Mouse (Mus musculus): ENCODE measurements around the gene Tor1aip2.

Gene Tor1aip2

DNA sequence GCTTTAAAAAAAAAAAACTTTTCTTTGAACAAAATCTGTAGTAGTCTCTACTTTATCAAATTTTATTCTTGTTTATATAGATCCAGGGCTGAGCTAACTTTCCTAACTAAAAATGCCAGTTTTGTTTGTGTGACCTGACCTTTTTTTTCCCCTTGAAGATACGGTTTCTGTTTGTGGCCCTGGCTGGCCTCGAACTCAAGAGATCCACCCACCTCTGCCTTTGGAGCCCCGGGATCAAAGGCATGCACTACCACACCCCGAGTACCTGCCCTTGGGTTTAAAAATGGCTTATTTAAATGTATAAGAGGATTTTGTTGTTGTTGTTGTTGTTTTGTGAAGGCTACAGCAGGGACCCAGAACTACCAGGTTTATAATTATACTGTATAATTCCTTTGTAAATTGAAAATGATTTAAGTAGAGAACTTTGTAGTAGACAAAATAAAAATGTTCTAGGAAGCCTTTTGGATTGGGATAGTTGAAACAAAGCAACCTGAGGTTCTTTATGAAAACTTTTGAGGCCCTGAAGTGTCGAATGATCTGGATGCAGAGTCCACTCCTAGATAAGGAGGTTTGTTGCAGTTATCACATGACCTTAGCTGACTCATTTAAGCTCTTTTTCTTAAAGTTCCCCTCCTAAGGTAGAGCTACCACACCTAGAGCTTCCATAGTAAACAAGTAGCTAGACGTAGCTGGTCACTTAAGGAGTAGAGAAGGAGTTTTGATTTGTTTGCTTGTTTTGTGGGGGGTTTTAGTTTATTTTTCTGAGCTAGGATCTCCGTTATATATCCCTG lies 6.4 kb downstream of the Tor1aip2 start:
- DNase-seq (ENCODE audit: low spot score), result no peak

DNA sequence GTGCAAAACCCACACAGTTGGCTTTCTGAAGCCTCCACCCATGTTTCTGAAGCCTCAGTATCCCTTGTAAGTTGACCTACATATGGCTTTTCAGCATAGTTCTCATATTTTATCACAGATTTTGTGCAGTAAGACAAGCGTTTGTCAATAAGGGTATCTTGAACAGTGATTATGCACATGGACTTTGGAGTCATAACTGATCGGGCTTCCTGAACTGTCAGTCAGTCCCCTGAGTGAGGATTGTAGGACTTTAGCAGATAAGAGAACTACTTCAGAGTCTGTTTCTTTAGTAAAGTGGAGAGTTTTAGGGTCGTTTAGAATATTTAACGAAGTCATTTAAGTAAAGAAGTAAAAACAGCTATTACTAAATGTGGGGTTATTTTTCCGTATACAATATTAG lies 7.3 kb downstream of the Tor1aip2 start:
- DNase-seq (ENCODE audit: low spot score), result no peak

DNA sequence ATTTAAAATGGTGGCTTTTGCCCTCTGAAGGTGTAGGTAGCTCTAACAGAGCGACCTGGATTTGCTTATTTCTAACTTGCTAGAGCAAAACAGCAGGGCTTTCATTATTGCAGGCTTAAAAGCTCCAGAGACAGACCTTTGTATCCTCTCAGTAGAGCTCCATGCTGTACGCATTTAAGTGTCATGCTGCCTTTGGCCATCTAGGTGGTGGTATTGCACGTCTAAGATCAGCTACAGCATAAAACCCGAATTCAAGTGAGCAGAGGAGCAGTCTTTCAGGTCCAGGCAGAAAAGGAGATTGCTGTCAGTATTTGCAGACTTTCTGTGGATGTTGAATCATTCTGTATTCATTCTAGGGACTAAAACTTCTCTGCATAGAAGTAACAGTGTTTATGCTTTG lies 7.8 kb downstream of the Tor1aip2 start:
- DNase-seq (ENCODE audit: low spot score), result peak; percentile 27

DNA sequence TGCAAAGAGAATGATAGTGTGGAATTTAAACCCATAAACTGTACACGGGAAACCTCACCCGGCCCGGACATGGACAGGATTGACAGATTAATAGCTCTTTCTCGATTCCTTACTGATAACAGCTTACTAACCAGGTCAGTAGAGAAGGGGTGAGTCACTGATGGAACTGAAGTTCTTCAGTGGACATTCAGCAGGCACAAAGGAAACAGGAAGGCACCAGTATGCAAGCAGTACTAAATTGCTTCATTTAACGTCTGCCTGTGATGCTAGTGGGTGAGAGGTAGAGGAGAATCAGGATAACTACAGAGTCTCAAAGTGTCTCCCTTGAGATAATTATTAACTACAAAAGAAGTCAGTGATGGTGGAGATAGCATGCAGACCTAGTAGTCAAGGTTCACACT lies 9.0 kb downstream of the Tor1aip2 start:
- DNase-seq (ENCODE audit: low spot score), result no peak

DNA sequence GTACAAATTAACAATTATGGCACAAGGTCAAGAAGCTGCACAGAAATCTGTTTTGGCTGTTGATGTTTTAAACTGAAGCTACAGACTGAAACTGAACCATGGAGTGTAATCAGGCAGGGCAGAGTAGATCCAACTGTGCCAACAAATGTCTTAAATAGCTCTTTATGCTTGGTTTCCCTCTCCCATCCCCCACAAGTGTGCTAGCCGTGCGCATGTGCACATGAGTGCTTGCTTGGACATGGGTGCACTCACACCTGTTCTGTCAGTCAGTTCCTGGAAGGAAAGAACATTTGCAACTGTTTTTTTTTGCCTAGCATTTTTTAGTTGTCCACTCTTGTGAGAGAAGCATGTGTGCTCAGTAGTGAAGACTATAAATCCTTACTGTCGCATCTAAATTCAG lies 11.5 kb downstream of the Tor1aip2 start:
- no peak for DNase-seq (ENCODE audit: low spot score)

DNA sequence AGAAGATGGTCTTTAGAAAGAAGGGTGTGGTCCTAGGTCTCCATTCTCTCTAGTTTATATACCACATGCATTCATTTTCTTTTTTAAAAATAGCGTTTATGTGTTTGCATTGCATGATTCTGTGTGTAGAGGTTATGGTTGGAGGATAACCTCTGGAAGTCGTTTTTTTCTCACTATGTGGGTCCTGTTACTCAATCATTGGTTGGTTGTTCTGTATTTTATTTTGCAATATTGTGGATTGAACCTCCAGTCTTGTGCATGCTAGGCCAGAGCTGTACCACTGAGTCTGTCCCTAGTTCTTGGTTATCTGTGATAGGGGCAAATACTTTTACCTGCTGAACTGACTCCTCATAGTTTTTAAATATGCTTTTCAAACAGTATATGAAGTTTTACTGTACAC lies 23.0 kb downstream of the Tor1aip2 start:
- DNase-seq (ENCODE audit: low spot score), result no peak

DNA sequence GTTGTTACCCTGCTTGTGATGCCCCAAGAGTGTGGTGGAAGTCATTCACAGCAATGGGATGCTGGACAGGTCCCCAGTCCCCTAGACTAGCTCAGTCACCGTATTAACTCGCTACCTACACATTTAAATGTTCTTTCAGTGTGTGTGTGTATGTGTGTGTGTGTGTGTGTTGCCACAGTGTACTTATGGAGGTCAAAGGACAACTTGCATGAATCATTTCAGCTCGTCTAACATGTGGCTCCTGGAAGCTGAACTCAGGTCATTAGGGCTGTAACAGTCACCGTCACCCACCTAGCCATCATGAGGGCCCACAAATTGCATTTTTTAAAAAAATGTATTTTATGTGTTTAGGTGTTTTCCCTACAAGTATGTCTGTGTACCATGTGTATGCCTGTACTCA lies 27.0 kb downstream of the Tor1aip2 start:
- DNase-seq (ENCODE audit: low spot score), result no peak

DNA sequence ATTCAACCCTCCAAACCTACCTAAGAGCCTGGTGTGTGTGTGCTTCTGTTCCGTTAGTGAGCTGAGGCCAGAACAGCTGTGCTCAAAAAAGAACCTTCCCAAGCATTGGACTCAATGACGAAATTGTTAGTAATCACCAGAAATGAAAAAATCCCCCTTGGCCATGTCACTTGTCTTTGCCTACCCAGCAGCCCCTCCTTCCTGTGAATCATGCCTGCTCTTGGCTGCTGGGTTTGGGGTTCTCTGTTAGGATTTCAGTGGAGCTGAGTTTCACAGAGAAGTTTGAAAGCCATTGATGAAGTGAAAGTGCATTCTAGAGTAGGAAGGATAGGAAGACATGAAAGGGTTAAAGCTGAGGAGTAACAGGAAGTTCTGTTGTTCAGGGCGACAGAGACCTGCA lies 30.9 kb downstream of the Tor1aip2 start:
- no peak for DNase-seq (ENCODE audit: low spot score)

DNA sequence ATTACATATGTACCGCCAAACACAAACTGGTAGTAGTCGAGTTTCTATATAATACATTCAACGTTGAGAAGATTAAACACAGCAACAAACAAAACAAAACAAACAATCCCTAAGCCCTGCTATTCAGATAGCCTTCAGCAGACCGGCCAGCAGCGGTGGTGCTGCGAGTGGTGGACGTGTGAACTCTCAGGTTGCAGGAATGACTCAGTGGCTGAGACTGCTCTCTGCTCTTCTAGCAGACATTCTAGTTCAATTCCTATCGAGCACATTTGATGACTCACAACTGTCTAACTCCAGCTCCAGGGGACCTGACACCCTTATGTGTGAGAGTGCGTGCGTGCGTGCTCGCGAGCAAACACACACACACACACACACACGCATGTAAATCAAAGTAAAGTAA lies 34.9 kb downstream of the Tor1aip2 start:
- DNase-seq (ENCODE audit: low spot score), result no peak

DNA sequence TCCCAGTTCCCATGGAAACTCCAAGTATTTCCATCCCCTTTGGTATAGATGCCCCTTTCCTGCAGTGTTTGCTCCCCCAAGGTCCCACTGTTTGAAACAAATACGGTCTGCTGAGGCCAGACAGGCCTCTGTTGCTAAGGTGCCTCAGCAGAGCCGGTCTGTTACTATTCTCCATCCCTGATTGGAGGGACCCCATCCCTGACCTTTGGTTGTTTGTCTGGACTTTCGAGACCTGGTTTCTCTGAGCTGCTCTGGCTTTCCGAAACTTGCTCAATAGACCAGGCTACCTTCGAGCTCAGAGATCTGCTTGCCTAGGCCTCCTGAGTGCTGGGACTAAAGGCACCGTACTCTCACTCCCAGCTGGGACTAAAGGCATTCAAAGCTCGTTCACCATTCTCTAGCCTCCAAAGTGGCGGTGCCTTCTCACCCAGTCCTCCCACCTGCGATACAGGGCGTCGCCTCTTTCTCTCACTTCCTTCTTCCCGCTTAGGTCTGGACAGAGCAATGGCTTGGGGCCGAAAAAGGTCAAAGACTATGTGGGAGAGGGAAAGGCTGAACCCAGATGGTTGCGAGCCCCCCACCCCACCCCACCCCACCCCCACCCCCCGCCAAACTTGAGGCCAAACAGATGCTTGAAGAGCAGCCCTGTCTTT lies 38.1 kb downstream of the Tor1aip2 start:
- DNase-seq (ENCODE audit: low spot score), result no peak

DNA sequence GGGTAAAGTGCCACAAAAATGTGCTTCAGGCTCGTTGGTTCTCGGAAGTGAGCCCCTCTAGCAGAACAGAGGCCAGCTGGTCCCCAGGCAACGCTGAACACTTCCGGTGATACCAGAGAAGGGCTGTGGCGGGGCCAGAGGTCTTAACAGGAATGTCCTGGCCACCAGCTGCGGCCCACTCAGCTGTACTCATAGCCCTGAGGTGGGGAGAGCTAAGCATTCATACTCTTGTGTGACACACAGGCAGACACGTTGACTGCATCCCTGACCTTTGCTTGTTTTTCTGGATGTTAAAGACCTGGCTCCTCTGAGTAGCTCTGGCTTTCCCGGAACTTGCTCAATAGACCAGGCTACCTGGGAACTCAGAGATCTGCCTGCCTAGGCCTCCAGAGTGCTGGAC lies 39.4 kb downstream of the Tor1aip2 start:
- DNase-seq (ENCODE audit: low spot score), result no peak

DNA sequence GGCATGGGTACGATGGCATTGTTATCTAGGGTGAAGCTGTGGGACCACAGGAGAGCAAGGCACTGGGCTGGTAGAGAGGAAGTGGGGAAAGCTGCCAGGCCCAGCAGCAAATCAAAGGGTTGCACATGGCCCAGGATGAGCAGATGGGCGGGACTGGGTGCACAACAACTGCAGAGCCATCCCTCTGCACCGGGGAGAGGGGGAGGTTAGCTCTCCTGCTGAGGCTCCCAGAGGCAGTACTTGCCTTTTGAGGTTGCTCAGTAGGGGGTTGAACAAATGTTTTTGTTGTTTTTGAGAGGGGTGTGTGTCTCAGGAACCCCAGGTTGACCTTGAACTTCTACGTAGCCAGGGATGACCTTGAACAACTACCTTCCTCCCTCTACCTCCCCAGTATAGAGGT lies 41.3 kb downstream of the Tor1aip2 start:
- DNase-seq (ENCODE audit: low spot score), result no peak

DNA sequence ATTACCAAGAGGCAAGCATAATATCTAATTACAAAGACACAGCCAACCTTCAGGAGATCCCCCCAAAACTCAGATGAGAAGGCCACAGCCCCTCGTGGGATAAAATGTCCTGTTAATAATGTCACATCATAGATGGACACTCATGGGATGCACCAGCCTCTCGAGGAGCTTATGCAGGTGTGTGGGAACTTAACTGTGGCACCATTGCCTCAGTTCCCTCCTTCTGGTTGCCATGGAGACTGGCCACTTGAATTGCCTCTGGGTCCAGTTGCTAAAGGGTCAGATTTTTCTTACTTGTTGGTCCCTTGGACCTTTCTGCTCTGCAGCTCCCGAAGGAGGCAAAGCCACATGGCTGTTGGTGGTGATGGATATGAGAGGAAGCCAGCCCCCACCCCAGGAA lies 42.5 kb downstream of the Tor1aip2 start:
- DNase-seq (ENCODE audit: low spot score), result no peak

DNA sequence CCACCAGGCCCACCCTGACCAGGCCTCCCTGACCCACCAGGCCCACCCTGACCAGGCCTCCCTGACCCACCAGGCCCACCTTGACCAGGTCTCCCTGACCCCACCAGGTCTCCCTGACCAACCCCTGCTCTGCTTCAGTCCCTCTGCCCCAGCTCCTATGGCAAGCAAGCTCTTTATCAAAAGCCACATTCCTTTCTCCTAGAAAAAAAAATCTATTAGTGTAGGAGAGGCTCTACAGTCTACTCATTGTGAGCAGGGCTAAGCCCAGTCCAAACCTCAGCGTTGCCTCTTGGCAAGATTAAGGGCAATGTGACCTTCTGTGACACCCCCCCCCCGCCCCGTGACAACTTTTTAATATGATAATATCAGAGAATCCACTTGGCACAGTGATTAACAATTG lies 49.4 kb downstream of the Tor1aip2 start:
- no peak for DNase-seq (ENCODE audit: low spot score)

DNA sequence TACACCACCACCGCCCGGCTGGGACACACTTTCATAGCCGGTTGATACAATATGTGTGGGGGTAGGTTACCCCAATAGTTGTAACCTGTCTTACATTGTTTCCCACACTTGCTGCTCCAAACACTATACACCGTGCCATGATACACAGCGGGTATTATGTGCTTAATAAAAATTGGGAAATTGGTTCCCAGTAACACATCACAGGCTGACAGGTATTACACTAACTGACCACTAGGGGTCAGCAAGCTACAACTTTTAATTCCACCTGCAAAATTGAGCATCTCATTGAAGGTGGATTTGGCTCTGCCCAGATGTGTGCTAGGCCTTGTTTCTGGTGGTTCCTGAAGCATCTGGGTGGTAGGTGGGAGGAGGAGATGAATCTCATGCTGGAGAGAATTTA lies 50.6 kb downstream of the Tor1aip2 start:
- DNase-seq (ENCODE audit: low spot score), result peak; percentile 5

DNA sequence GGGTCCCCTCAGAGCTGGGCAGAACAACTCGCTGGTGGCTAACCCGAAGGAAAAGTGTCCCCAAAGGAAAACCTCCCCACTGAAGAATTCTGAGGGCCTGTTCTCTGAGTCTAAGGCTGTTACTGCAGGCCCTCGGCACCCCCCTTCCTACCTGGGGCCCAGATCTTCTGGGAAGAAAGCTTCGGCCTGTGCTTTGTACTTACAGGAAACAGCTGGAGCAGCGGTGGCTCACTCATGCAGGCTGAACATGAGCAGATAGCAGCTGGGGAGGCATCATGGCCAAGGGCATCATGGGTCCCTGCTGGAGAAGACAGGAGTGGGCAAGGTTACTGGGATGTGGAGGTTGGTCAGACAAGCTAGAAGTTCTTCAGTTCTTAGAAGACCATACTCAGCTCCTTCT lies 52.4 kb downstream of the Tor1aip2 start:
- no peak for DNase-seq (ENCODE audit: low spot score)

DNA sequence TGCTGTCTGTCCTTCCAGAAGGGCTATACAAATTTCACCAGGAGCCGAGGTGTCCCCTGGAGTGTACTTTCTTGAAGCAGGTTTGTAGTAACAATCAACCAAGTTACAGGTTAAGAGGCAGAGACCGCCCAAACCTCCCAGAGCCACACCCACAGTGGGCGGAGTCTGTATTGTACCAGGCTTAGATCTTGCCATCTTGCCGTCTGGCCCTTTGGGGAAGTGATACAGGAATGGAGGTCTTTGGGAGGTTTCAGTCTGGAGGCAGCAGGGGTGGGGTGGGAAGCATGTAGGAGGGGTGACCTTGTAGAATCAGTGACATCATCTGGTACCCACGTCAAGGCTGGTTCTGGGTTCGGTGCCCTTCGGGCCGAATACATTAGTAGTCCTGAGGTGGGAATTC lies 54.4 kb downstream of the Tor1aip2 start:
- DNase-seq (ENCODE audit: low spot score), result peak; percentile 9

DNA sequence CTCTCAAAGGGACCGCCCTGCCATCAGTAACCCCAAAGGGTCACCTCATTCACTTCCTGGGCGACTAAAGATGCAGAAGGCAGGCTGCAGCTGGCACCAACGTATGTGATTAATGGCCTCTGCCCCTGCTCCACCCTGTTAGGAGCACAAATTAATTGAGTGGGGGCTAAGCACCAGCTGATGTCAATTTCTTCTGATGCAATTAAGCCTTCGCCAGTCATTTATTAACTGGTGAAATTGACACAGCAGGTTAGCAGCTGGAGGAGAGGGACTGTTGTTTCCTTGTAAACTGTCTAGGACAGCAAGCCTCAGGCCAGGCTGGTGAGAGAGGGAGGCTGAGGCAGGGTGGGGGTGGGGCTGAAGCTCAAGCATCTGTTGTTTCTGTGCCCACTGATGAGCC lies 54.8 kb downstream of the Tor1aip2 start:
- no peak for DNase-seq (ENCODE audit: low spot score)

DNA sequence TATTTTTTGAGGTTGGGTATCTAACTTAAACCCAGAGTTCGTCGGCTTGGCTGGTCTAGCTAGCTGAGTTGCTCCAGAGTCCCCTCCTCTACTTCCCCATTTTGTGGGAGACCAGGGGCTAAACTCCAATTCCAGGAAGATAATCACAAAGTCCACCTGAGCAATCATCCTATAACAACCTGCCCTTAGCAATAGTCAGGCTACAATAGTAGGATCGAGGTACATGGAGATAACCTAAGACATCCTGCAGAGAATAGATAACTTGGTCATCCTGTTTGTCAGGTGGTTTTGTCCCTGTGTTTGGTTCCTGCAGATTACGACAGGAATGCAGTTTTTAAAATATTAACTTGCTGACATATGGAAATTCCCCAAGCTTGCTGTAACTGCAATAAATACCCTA lies 56.6 kb downstream of the Tor1aip2 start:
- no peak for DNase-seq (ENCODE audit: low spot score)

DNA sequence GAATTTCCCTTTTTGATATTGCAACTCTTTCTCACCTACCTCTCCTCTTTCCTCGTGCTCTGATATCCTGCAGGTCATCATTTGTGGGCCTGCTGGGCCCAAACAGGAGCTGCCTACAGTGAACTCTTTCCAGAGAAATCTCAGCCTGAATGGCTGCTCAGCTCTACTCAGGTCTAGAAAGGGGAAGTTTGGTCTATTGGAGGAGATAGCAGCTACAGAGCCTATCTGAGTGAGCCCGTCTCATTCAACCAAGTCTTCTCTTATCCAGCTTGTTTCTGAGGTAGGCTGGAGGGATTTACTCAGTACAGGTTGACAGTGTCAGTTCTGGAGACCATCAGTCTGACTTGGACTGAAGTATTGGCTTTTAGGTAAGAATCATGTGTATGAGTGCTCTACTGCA lies 68.6 kb downstream of the Tor1aip2 start:
- no peak for DNase-seq (ENCODE audit: low spot score)

DNA sequence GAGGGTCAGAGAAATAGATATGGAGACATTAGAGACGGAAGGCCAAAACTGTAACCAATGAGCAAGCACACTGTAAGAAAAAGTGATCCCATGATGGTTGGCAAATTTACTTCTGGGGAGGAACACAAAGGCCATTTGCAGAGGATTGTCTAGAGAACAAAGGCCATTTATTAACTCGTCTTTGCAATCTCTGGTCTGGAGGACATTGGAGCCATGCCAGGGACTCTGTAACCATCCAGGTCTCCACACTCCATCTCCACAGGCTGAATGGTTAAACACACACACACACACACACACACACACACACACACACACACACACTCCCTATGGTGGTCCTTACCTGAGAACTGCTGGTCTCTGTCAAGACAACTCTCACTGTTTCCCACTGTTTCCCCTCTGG lies 70.2 kb downstream of the Tor1aip2 start:
- no peak for DNase-seq (ENCODE audit: low spot score)

DNA sequence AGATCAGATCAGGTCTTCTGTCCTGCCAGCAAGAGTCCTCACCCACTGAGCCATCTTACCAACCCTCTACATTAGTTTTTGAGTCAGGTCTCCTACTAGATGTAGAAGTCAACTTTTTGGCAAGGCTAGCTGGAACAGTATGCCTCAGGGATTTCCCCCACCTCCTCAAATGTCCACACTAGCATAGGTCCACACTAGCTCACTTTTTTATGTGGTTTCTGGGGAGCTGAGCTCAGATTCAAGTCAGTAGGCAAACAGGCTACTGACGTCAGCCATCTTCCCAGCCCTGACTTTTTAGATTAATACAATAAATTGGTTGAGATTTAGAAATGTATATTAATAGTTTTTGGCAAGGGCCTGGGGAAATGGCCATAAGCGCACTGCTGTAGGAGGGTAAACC lies 72.2 kb downstream of the Tor1aip2 start:
- DNase-seq (ENCODE audit: low spot score), result no peak

DNA sequence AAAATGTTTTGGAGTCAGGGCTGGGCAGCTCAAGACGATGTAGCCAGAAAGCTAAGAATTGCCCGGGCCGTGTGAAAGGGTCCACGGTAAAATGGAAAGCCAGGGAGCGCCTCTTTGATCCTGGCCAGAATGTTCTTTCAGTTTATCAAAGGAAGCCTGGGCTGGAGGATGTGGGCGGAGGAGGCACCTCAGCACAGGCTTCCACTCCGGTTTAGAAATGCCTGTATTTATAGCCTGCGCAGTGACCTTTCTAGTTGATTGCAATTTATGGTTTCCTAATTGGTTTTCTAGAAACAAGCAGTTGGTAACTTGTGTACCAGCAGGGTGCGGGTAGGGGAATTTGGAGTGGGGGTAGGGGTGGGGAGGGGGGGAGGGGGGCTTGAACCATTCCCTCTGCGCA lies 73.2 kb downstream of the Tor1aip2 start:
- DNase-seq (ENCODE audit: low spot score), result no peak

DNA sequence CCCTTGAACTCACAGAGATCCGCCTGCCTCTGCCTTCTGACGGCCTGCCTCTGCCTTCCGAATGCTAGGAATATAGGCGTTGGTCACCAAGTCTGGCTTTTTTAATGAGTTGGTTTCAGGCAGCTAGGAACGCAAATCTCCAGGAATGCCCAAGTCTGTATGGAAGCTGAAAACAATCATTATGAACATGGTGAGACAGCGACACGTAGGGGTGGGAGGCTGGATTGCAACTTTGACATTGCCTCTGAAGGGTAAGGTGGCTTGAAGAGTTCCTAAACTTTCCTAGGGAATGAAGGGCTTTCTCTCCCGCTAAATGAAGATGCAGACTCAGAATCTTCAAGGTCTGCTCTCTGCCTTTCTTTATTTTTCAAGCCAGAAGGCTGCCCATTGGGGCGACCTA lies 75.9 kb downstream of the Tor1aip2 start:
- no peak for DNase-seq (ENCODE audit: low spot score)
